Mouse (Mus musculus) liver, embryonic 14.5 days (tissue): ENCODE measurements around the gene Stx5a. TPM values are rescaled to one million over a fixed set of nuclear protein-coding genes. Genes with fewer than 3 reads are reported as not detected.

Experiments used
- ATAC-seq: fragments of 200-750 bp; cut with Nextera tagmentation; 2 replicates; pipeline ENCODE4 v1.8.0; 2017; ENCODE audit warnings: moderate number of reproducible peaks, mild to moderate bottlenecking, moderate library complexity; ENCODE audit not compliant: insufficient read depth
- DNase-seq, 3 experiments: peaks; one replicate each; pipeline ENCODE4 v3.0.0-alpha.2; 2012 to 2013; ENCODE audit warnings: low read depth in 3 of 3, low spot score in 3 of 3
- H3K27ac ChIP-seq: fragments of 300-500 bp; sonication (generic); 2 replicates; pipeline ENCODE4 v1.5.1; 2014; ENCODE audit warnings: moderate library complexity, mild to moderate bottlenecking, control low read depth, inconsistent platforms
- H3K27me3 ChIP-seq: fragments of 300-500 bp; sonication (generic); 2 replicates; pipeline ENCODE4 v1.6.1; 2014; ENCODE audit warnings: mild to moderate bottlenecking, low read length, moderate library complexity; ENCODE audit not compliant: control insufficient read depth, insufficient read depth
- H3K36me3 ChIP-seq: fragments of 300-500 bp; sonication (generic); replicated peaks from 2 replicates; pipeline ENCODE4 v1.6.1; 2014; ENCODE audit warnings: low read depth; ENCODE audit not compliant: control insufficient read depth, insufficient read depth
- H3K4me1 ChIP-seq, 2 experiments: fragments of 200-500 bp in 1 of 2; fragments of 300-500 bp in 1 of 2; sonication (generic) in 1 of 2; replicated peaks; 2 replicates each; pipeline ENCODE4 v1.6.1; 2012 to 2014; ENCODE audit warnings: antibody characterized with exemption in 1 of 2, inconsistent platforms in 1 of 2, low read length in 1 of 2; ENCODE audit not compliant: control insufficient read depth in 2 of 2, insufficient read depth in 2 of 2
- H3K4me2 ChIP-seq: fragments of 300-500 bp; sonication (generic); 2 replicates; pipeline ENCODE4 v1.6.1; 2014; ENCODE audit warnings: low read depth, mild to moderate bottlenecking, control low read depth, moderate library complexity
- H3K4me3 ChIP-seq, 2 experiments: fragments of 200-500 bp in 1 of 2; fragments of 300-500 bp in 1 of 2; sonication (generic) in 1 of 2; 2 replicates each; pipeline ENCODE4 v1.5.1; 2012 to 2014; ENCODE audit warnings: low read depth in 2 of 2, low read length in 2 of 2, mild to moderate bottlenecking in 2 of 2, control low read depth in 1 of 2, inconsistent platforms in 1 of 2, moderate library complexity in 1 of 2; ENCODE audit not compliant: insufficient read depth in 1 of 2
- H3K9ac ChIP-seq: fragments of 300-500 bp; sonication (generic); replicated peaks from 2 replicates; pipeline ENCODE4 v1.6.1; 2014; ENCODE audit warnings: mild to moderate bottlenecking, control low read depth, moderate library complexity
- H3K9me3 ChIP-seq: fragments of 300-500 bp; sonication (generic); 2 replicates; pipeline ENCODE4 v1.6.1; 2016; ENCODE audit warnings: low read length, mixed read lengths; ENCODE audit not compliant: control insufficient read depth
- CTCF ChIP-seq: IDR thresholded peaks from 2 replicates; pipeline ENCODE4 v1.5.1; 2016; ENCODE audit warnings: antibody characterized with exemption, low read depth, control low read depth
- EP300 ChIP-seq: IDR thresholded peaks from 2 replicates; pipeline ENCODE4 v1.6.1; 2016; ENCODE audit warnings: antibody characterized with exemption, low read depth
- WGBS: fragments of 180-500 bp; shearing (Covaris S2); extraction: QIAGEN DNeasy Blood & Tissue Kit; methylation state at CpG from one replicate; pipeline ENCODE4 v1.1.7; 2014; ENCODE audit not compliant: insufficient replicate concordance; 5-methylcytosine and 5-hydroxymethylcytosine counted together
- polyA plus RNA-seq, 2 experiments: library from polyadenylated mRNA; depleted of rRNA in 1 of 2; stranded (reverse) in 1 of 2; unstranded in 1 of 2; fragments of >200 nt; fragmentation: Nextera tagmentation in 1 of 2; extraction: Ambion mirVana in 1 of 2; gene quantifications; 2 replicates each; pipeline versions ENCODE4 v1.2.1 to v1.2.3; 2012 to 2014

Stx5a gene
- polyA plus RNA-seq, 2 experiments: 32.0 to 36.9 TPM

DNA sequence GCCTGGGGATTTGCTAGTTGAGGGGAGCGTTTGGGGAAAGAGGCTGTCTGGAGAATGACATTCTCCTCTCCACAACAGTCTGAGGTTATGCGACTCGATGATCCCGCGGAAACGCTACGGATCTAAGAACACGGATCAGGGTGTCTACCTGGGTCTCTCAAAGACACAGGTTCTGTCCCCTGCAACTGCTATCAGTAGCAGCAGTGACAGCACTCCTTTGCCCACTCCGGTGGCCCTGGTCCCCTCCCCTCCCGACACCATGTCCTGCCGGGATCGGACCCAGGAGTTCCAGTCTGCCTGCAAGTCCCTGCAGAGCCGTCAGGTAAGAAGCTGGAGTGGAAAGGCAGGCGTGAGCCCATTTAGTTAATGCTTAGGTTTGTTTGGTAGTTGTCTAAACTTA is 963 bp downstream of the Stx5a start:
- no peaks in the 10 kb centered on the region for H3K9me3 ChIP-seq
- DNase-seq: no peak
- WGBS: 8% methylated on average over 14 of the region's 14 CpGs
- H3K9ac ChIP-seq: peak overlapping the region; percentile 97
- ATAC-seq: no peak
- H3K4me1 ChIP-seq: peaks cover 9 to 13% of the 10 kb centered on the region in 2 experiments
- H3K4me2 ChIP-seq: peak overlapping the region; percentile 92
- peak overlapping the region; percentile 85 to 99 for H3K4me3 ChIP-seq
- peak overlapping the region; percentile 88 for H3K27ac ChIP-seq
- no peak for TF ChIP-seq CTCF
- no peak for TF ChIP-seq EP300
- H3K27me3 ChIP-seq: no peaks in the 10 kb centered on the region
- H3K36me3 ChIP-seq: peaks cover 71% of the 10 kb centered on the region

DNA sequence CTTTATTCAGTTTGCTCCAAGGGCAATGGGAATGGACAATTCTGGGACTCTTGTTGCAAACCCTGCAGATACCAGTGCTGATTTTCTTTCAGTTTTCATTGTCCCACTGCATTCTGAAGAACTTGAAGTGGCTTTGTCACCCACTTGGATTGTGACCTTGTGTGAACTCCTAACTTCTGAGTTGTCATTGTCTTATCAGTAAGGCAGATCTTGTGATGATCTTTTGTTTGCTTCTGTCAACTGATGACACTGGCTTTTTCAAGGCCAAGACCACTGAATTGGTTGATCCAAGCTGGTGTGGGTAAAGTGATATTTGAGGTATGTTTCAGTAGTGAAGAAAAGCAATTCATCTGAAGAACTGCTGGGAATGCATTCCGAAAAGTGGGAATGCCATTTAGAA is 4.2 kb downstream of the Stx5a start:
- H3K36me3 ChIP-seq: peaks cover 77% of the 10 kb centered on the region
- no peak for TF ChIP-seq EP300
- no peak for TF ChIP-seq CTCF
- H3K9me3 ChIP-seq: no peaks in the 10 kb centered on the region
- no peak for ATAC-seq
- no peak overlapping the region for H3K4me2 ChIP-seq
- H3K27me3 ChIP-seq: no peaks in the 10 kb centered on the region
- H3K4me3 ChIP-seq: no peak overlapping the region
- H3K9ac ChIP-seq: no peak overlapping the region
- DNase-seq: no peak
- 77% methylated on average over 1 of the region's 1 CpGs for WGBS
- H3K27ac ChIP-seq: no peak overlapping the region
- peaks cover 9 to 13% of the 10 kb centered on the region in 2 experiments for H3K4me1 ChIP-seq

DNA sequence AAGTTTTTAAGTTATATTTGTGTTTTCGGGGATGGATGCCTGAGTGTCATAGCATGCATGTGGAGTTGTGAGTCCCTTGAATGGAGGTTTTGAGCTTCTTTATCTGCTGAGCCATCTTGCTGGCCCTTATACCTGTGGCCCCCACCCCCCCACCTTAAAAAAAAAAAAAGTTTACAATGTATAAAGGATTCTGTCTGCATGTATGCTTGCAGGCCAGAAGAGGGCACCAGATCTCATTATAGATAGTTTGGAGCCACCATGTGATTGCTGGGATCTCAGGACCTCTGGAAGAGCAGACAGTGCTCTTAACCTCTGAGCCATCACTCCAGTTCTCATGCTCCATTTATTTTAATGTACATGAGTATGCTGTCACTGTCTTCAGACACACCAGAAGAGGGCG is 6.2 kb downstream of the Stx5a start:
- peak; percentile 38; the same call in 1 of the 2 replicates for ATAC-seq
- Histone ChIP-seq H3K9ac (no peak overlapping the region), H3K27me3 (no peaks in the 10 kb centered on the region), H3K4me2 (no peak overlapping the region), H3K4me1 (peaks cover 4 to 6% of the 10 kb centered on the region in 2 experiments; a peak in 3 of 4 replicates), H3K9me3 (no peaks in the 10 kb centered on the region), H3K36me3 (peaks cover 88% of the 10 kb centered on the region), H3K4me3 (no peak overlapping the region), H3K27ac (no peak overlapping the region)
- no peak for TF ChIP-seq EP300
- TF ChIP-seq CTCF: peak; percentile 62
- DNase-seq: no peak
- 62% methylated on average over 2 of the region's 2 CpGs for WGBS

DNA sequence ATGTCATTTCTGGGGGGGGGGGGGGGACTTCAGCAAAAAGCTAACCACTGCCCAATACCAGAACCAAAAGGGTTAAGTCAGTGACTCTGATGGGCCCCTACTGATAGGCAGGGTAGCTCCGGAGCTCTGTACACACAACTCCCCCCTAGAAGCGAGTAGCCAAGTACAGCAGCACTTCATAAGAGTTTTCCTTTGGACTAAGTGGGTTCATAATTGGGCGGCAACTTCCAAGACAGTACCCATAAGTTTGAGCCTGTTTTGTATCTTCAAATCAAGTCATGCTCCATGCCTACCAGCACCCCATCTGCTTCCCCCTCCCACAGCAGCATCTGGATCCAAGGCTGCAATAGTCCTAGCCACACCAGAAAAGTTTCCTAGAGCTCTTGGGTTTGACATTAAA is 14.4 kb downstream of the Stx5a start:
- WGBS: 23% methylated on average over 3 of the region's 3 CpGs
- peaks cover 33% of the 10 kb centered on the region for H3K36me3 ChIP-seq

DNA sequence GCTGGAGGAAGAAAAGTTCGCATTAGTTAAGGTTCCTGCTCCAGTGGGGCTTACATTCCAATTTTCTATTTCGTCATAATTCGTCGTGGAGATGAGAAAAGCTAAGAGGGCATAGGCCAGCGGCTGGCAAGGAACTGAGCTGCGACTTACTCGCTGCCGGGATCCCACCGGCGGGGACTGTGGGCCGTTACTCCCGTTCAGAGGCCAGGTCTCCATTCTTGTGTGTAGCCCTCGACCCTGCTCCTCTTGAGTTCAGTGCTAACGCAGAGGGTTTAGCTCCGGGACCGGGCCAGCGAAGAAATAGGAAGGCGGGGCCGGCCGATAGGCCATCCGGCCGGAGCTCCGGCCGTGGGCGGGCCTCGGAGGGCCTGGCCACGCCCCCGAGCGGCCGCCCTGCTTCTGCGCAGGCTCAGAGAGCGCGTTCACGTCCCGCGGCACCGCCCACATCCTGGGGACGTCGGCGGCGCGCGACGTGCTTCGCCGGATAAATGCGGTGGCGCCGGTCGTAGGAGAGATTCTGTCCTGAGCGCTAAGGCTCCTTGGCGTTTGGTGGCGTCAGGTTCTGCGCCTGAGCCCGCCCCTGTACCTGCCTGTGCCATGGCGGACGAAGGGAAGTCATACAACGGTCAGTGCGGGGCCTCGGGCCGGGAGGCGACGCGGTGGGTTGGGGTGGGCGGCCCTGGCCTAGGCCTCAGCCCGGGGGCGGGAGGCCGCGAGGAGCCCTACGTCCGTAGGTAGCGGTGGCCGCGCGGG is 15.6 kb downstream of the Stx5a start, which contains the start of gene Nxf1:
Gene Nxf1 (plus strand): TSS at position 439 of the 753 bp plus-strand sequence.
- Histone ChIP-seq H3K36me3 (peaks cover 24% of the 10 kb centered on the region), H3K4me1 (peaks cover 14 to 18% of the 10 kb centered on the region in 2 experiments), H3K4me3 (peak within 1 kb of the TSS; percentile 92), H3K27me3 (no peaks in the 10 kb centered on the region), H3K4me2 (peak within 1 kb of the TSS; percentile 95), H3K9ac (peak within 1 kb of the TSS; percentile 97), H3K9me3 (no peaks in the 10 kb centered on the region), H3K27ac (peak within 1 kb of the TSS; percentile 86)
- peak; percentile 90 for ATAC-seq
- under 1% methylated on average over 75 of the region's 75 CpGs for WGBS
- peak; percentile 84 to 88 (median 85) for DNase-seq
- TF ChIP-seq CTCF: no peak
- TF ChIP-seq EP300: no peak

More for the DNA sequence above, 14.4 kb downstream of the Stx5a start:
- Histone ChIP-seq H3K27me3 (no peaks in the 10 kb centered on the region), H3K9me3 (no peaks in the 10 kb centered on the region), H3K9ac (peak overlapping the region; percentile 79), H3K27ac (peak overlapping the region; percentile 41), H3K4me3 (peak overlapping the region; percentile 33 to 92), H3K4me2 (peak overlapping the region; percentile 95), H3K4me1 (peaks cover 14 to 18% of the 10 kb centered on the region in 2 experiments)
- DNase-seq: no peak
- no peak for ATAC-seq
- TF ChIP-seq CTCF (no peak), EP300 (no peak)
